Mouse (Mus musculus): ENCODE results near the gene Mllt3.
A peak's percentile ranks its signal among the peaks of the same experiment; 100 is the strongest.

Gene Mllt3

DNA sequence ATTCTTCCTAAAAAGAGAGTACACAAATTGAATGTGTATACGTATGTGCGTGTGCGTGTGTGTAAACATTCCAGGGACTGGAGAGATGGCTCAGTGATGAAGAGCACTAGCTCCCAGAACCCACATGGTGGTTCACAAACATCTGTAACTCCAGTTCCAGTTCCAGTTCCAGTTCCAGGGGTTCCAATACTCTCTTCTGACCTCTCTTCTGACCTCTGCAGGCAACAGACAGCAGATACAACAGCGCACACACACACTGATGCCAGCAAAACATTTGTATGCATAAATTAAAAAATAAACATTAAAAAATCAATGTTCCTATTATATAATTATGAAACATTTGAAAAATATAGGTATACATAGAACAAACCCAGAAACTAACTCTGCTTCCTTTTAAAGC lies 258.6 kb downstream of the Mllt3 start:
- DNase-seq (ENCODE audit: low spot score) = no peak

DNA sequence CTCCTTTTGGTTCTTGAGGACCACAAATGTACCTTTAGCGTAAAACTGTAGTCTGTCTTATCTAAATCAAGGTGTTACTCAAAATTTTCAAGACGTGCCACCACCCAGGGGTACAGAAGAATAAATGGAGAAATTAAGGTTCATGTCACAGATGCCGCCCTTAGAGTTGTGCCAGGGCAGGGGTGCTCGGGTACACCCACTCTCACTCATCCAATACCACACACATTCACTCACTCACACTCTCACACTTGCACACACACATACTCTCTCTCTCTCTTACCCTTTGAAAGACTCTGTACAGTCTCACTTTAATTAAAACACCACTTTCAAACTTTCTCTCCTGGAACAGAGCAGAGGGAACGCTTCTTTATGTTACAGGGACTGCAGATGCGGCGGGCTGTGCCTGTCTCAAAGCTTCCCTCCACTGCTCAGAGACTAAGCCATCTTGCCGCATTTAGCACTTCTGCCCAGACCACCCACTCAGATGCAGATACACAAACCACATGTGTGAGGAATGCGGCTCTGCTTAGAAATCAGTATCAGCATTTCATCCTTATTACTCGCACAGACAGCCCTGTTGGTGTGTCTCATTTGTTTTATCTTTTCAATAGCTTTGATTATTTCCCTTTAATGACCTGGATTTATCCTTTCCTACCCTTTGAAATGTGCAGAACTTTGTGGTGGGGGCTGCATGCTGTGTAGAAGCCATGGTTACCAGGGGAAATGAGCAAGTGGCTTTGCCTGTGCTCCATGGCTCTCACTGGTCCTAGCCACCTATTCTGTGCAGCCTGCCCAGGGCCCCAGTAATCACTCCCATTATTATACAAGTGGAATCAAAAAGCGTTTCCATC lies 265.2 kb downstream of the Mllt3 start:
- peak; percentile 62 for DNase-seq (ENCODE audit: low spot score)

DNA sequence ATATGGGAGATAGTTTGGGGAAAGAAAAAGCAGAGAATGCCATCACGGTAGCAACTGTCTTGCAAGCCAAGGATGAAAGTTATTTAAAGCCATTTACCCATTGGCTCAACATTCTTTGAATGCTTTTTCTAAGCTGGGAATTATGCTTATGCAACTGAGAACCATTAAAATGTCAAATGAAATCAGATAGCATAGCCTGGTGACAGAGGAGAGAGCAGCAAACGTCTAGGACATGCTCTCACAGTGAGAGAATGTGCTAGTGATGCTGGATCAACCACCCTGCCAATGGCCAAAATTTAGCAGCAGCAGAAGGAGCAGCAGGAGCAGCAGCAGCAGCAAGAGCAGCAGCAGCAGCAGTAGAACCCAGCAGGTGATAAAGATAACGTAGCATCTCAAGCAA lies 267.4 kb downstream of the Mllt3 start:
- no peak for DNase-seq (ENCODE audit: low spot score)

DNA sequence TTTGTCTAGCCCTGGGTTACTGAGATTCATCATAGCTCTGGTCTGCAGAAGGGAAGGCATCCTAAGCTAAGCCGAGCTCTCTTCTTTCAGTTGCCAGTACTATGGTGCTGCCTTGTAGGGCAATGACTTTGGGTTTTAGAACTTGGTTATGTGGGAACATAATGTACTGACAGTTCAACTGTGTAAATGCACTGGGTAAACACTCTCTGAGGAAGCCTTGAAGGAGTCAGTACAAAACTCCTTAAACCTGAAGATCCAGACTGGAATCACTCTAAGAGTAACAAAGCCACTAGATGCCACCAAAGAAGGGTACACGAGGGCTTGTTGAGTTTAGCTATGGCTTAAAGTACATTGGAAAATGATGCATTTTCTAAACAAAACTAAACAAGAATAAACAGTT lies 272.1 kb downstream of the Mllt3 start:
- no peak for DNase-seq (ENCODE audit: low spot score)

DNA sequence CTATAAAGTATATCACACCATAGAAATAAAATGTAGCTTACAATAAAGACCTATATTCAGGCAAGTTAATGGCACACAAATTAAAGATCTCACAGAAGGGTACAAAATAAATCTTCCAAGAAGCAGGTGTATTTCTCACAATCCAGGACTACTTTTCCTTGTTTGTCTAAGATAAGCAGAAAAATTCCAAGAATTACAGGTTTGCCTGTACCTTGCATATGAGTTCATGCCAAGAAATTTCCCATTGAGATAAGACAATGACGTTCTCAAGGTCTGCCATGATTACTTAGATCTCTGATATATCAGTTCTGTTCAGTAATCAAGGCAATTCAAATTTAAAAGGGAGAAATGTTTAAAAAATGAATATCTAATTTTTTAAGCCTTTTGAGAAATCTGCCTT lies 272.9 kb downstream of the Mllt3 start:
- DNase-seq (ENCODE audit: low spot score) = no peak

DNA sequence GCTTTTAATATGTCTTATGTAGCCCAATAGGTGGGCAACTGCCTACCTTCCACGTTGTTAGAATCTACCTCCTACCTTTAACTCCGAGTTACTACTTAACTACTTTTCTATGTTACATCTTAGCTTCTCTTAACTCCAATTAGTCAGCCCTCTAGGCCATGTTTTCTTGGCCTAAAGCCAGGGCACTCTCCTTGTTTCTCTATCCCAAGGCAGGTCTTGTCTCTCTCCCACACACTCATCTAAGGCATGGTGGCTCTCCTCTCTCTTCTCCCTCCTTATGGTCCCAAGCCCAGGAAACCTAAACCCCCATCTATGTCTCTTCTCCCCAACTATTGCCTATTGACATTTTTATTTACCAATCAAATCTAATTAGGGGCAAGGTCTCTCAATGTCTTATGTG lies 273.5 kb downstream of the Mllt3 start:
- DNase-seq (ENCODE audit: low spot score) = no peak

DNA sequence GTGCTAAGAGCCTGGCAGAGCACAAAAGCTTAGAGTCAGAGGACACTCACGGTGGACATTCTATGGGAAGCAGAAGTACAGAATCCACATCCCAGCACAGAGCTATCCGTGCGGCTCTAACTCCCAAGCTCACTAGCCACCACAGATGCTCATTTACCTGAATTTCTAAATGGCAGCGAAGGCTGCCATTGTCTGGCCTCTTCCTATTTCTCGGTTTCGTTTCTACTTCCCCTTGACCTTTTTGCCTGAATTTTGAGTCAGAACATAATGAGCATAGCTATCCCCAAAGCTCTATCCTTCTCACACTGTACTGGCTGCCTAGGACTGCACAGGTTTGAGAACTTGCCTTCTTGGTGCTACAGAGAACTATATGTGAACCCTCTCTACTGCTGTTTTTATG lies 274.1 kb downstream of the Mllt3 start:
- no peak for DNase-seq (ENCODE audit: low spot score)

DNA sequence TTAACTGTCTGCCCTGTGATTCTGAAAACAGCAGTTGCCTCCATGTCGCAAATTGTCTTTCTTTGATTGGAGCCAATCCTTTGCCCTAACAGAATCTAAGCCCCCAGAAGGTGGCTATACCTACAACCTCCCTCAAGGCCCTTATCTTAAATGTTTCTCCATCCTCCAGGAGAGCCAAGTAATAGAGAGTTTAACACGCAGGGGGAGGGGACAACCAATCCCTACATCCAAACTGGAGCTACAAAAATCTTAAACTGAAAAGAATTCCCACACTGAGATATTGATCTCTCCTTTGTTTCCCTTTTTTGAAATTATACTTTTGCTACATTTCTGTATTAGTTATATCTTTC lies 281.7 kb downstream of the Mllt3 start:
- DNase-seq (ENCODE audit: low spot score) = no peak

DNA sequence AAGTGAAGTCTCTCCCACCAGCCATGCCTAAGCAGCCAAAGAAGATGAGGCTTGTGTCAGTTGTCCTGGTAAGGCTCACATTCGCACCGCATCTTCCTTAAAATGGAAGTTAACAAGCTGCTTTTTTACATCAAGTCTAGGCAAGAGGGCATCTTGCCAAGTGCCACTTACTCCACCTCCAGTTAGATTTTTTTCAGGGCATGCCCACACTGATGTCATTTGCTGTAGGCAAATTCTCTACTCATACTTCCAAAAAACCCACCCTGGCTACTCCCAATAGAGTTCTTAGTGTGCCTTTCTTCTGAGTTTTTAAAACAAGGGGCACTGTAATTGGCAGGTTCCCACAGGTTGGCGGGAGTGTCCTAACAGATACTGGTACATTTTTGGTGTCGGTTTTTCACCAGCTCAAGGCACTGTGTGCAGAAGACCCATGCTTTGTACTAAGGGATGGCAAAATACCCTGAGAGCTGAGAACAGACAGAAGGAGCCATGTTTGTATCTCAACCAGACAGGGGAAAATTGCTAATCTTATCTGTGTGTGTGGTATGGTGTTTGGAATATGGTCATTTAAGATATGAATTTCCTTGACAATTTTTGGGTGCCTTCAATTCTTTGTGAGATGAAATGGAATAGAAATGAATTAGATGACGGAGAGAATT lies 282.2 kb downstream of the Mllt3 start:
- no peak for DNase-seq (ENCODE audit: low spot score)

DNA sequence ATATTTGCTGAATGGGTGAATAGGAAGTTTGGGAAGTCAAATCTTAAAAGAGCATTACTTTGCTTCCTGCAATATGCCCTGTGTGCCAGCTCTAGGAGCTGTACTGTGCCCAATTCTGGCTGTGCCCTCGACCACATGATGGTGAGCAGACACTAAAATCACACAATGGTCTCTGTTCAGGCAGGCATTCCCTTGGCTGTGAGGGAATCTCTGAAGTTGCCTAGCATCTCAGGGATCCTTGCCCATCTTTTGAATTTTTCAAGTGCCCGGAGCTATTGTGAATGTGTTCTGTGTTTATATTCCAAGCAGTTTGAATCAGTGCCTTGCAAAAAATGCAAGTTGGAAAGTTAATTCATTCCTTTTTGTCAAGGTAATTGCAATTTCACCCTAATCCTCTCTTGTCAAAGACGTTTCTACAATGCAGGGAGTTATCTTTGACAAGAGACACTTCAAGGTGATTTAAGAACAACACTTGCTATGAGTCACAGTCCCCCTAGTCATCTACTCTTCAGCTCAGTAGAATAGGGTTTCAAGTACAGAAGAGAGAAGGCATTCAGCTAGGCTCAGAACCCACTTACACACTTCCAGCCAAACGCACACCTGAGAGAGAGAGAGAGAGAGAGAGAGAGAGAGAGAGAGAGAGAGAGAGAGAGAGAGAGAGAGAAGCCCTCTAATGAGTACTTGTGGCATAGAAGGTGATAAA lies 283.5 kb downstream of the Mllt3 start:
- no peak for DNase-seq (ENCODE audit: low spot score)

DNA sequence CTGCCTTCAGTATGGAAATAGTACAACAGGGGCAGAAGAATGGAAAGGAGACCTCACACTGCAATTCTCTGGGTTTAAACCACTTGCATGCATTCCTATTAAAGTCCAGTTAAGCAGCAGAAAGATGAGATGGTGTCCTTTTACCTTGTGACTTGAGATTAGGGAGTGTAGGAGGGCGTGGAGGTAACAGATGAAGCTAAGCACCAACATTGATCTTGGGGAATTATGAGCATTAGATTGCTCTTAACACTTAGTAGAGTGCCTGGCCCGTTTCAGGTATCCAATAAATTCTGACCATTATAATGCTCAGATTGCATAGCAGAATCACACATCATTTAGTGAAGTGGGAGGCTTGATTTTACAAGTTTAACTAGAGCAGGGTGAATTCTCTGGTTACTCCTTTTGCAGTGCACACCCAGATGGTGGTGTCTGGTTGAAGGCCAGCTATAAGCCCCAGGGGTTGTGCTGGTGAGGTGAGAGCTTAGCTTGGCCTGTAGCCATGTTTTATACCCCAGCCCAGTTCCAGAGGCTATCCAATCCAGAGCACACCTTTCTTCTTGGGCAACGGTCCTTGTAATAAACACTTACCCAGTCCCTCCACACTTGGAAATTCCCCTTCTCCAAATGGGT lies 288.0 kb downstream of the Mllt3 start:
- DNase-seq (ENCODE audit: low spot score) = no peak

DNA sequence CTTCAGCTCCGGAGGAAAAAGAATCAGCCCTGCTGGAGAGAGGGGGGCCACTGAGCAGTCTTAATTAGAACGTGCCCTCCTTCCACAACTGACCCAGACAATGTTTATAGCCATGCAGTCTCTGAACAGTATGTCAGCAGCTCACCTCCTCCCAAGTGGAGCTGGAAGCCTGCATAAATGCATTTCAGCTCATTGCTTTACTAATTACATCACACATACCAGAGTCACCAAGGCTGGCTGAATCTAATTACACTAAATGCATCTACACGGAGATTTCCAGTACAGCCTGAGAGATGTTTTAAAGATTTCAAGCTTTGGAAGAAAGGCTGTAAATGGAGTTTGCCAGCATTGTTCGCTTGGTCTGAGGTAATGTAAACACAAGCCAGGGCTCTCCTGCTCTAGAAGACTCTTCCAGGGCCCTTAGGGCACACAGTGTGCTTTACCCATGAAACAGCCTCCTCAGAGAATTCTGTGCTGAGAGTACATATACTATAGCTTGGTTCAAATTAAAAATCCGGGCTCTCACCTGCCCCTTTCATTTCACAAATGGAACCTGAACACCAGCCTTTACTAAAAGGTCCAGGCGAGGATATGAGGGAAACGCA lies 293.5 kb downstream of the Mllt3 start:
- no peak for DNase-seq (ENCODE audit: low spot score)

DNA sequence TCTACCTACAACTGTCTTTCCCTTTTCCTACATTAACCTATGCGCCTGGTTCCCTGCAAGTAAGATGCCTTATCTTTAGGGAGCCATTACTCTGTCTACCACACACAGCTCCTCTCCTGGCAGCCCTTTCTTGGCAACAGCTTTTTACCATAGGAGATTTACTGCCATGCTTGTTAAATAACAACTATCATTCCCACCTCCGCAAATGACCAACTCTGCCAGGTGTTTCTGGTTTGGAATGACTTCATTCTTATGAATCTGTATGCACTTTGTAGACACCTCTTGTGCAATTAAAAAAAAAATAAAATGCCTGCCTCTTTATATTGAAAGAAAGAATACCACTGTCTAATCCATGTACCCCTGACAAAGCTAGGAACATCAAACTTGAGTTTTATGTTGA lies 294.1 kb downstream of the Mllt3 start:
- DNase-seq (ENCODE audit: low spot score) = no peak

DNA sequence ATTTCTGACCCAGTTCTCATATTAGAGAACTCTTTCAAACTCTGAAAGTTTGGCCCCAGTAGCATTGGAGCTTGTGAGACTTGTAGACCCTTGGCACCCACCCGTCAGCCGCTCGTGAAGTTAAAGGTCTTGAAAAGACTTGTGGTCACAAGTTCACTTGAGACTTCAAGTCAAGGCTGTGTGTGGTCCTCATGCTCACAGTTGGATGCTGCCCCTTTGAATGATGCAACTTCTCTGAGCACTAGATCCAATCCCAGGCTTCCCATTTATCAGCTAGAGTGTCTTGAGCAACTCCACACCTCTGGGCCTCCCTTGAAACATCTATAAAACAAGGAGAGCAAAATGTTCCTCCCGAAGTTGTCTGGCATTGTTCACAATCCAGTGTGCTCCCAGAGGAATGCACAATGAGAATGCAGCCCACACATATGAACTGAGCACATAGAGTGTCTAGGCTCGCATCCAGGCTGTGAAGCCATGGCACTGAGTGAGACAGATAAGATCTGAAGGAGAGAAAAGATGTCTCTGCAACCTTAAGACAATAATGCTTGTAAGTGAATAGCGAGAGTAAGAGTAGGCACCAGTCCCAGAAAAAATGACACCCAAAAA lies 295.9 kb downstream of the Mllt3 start:
- no peak for DNase-seq (ENCODE audit: low spot score)

DNA sequence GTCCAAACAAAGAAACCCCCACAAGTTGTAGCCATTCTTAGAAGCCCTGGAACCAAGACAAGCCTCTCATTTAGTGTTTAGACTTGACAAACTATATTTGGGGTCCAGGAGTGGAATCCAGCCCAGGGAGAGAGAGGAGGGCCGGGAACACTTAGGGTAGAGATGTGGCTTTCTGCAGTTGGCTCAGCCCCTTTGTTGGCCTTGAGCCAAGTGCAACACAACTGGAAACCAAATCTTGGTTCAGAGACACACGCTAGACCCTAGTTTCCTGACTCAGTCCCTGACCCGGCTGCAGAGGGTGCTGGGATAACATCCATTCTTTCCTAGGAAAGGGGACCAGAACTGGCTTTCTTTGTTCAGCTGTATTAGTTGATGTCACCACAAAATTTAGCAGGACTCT lies 296.4 kb downstream of the Mllt3 start:
- DNase-seq (ENCODE audit: low spot score) = no peak

DNA sequence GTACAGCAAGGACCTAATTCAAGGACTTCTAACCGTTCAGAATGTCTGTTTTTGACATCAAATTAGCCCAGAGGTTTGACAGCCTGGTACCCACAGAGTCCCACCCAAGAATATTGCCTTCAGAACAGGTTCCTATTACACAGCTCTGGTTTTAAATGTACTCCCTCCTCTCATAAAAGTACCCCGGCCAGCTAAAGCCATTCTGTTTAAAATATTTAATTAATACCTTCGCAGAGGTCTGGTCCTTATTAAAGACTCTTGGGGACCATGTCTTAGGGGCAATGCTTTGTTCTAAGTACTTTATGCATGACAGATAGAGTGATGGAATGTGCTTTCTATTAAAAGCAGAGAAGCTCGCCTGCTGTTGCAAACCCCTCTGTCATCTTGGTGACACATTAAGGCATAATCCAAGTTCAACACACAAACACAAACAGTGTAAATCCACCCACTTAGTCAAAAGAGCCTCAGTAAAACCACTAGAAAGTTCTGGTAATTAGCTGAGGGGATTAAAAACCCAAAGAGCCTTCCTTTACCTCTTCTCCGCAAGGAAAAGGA lies 302.0 kb downstream of the Mllt3 start:
- no peak for DNase-seq (ENCODE audit: low spot score)

DNA sequence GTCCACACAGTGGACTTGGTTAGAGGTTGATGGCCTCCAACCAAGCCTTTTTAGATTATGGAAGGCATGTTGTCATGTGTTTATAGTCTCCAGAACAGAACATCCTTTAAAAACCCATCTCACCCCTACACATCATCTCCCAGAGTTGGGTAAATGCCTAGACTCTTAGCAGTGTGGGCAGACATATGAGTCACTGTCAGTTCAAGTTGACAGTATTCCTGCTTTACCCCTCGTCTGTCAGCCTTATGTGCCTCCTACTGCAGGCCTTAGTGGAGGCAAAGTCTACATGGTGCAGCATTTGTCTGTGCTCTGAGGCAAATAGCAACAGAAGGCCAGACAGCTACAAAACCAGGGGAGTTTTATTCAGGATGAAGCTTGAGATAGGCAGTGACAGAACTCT lies 304.6 kb downstream of the Mllt3 start:
- DNase-seq (ENCODE audit: low spot score) = no peak

DNA sequence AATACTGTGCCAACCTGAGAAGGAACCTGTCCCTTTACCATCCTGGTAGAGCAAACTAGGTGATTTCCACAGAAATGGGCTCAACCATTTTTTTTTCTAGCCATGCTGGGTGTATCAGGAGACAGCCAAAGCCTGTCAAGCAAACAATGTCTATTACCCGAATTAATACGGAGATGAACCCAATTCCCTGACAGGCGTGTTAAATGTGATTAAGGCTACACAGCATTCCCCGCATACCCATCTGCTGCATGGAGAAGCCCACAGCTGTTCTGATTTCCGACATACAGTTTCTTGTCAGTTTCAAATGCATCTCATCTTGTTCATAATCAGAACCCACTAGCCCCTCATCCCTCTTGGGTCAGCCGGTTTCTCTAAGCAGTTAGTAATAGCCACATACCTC lies 309.7 kb downstream of the Mllt3 start:
- no peak for DNase-seq (ENCODE audit: low spot score)
